Comparison of ENCODE assay signal across 16 mouse cellular contexts in genomic region chr4:133109335-133109801, GRCm38 (mm10). TPM values are rescaled to one million over a fixed set of nuclear protein-coding genes. Genes with fewer than 3 reads are reported as not detected.
DNase-seq lines count a peak whose midpoint lies in the region; ATAC-seq and TF ChIP-seq lines count a peak whose summit lies in the region.
"Had no signal": no experiment of that assay in that cellular context is flagged by ENCODE, and none has a peak within 500 bp of the region (broad histone marks: within the 10 kb centered on the region; RNA-seq: fewer than 3 reads in every experiment).

No protein-coding gene starts in this region.

- peaks cover 25% of the 10 kb centered on the region for H3K4me1 ChIP-seq in heart, embryonic 13.5 days
- H3K4me1 ChIP-seq in ES-E14 (ENCODE audit: control insufficient read depth in 2 of 2, insufficient read depth in 2 of 2, low read length in 2 of 2, poor library complexity in 1 of 2): peaks cover 12 to 31% of the 10 kb centered on the region in 2 experiments
- H3K4me1 ChIP-seq: midbrain, embryonic 13.5 days had no signal

- H3K36me3 ChIP-seq in heart, embryonic 13.5 days: 0 out of 2 replicates have a peak, but pooled peaks cover 8% of the 10 kb centered on the region
- H3K36me3 ChIP-seq in ES-E14 (ENCODE audit: control insufficient read depth, insufficient read depth, low read length, poor library complexity, severe bottlenecking): no peaks in the 10 kb centered on the region
- H3K36me3 ChIP-seq: liver, embryonic 12.5 days; midbrain, embryonic 13.5 days had no signal

- H3K4me3 ChIP-seq in heart, embryonic 13.5 days: no peak overlapping the region
- H3K4me3 ChIP-seq in ES-E14 (ENCODE audit: insufficient read depth in 1 of 2, low read depth in 1 of 2, low read length in 2 of 2, poor library complexity in 1 of 2, severe bottlenecking in 1 of 2): peak overlapping the region in 1 of 2 experiments; percentile 27; a peak in 1 of 4 replicates
- H3K4me3 ChIP-seq: liver, embryonic 12.5 days; midbrain, embryonic 13.5 days had no signal

- H3K9me3 ChIP-seq in heart, embryonic 13.5 days: no peaks in the 10 kb centered on the region
- no peaks in the 10 kb centered on the region for H3K9me3 ChIP-seq in ES-E14 (ENCODE audit: control insufficient read depth, insufficient read depth, low read depth, low read length)
- H3K9me3 ChIP-seq: liver, embryonic 12.5 days; midbrain, embryonic 13.5 days had no signal

- 0 out of 2 replicates have a peak overlapping the region, but pooled peaks have one; percentile 74 for H3K27ac ChIP-seq in heart, embryonic 13.5 days (replicated peaks)
- peak overlapping the region; percentile 88; the same call in 1 of the 2 replicates for H3K27ac ChIP-seq in ES-E14 (ENCODE audit: insufficient read depth, low read depth, low read length, poor library complexity, severe bottlenecking)
- H3K27ac ChIP-seq: liver, embryonic 12.5 days; midbrain, embryonic 13.5 days had no signal

- no peak for DNase-seq in heart, adult 11 months
- peak; percentile 45 for DNase-seq in 3T3-L1 (ENCODE audit: low read depth, low spot score)
- DNase-seq in ES-E14 (ENCODE audit: low read depth, low spot score): no peak
- no peak for DNase-seq in embryo, embryonic 10.5 days (ENCODE audit: low spot score)
- DNase-seq in kidney, adult 8-10 months: no peak
- DNase-seq in embryo, embryonic 10 days (ENCODE audit: low spot score): no peak
- DNase-seq: adrenal gland, adult 2 months; forebrain, postnatal 0 days; right cerebral cortex, postnatal 25 days; thymus, postnatal 14 days had no signal

- H3K4me2 ChIP-seq in heart, embryonic 13.5 days: no peak overlapping the region
- H3K4me2 ChIP-seq: liver, embryonic 12.5 days; midbrain, embryonic 13.5 days had no signal

- in situ Hi-C loops in ES-E14 (cut with MboI; ENCODE audit: low sequenced_read_pairs in 2 of 2, unreplicated experiment in 2 of 2): no loop called here

- WGBS in heart, embryonic 13.5 days: 80% methylated on average over 5 of the region's 5 CpGs

- H3K27me3 ChIP-seq in heart, embryonic 13.5 days (replicated peaks): no peaks in the 10 kb centered on the region
- H3K27me3 ChIP-seq: liver, embryonic 12.5 days; midbrain, embryonic 13.5 days; Patski had no signal

- ATAC-seq in heart, embryonic 13.5 days (ENCODE audit: extremely low read depth, insufficient number of reproducible peaks, low FRiP score, low TSS enrichment): no peak
- 0 out of 2 replicates have a peak, but pooled peaks have one; percentile 28 for ATAC-seq in granulocyte monocyte progenitor cell, adult 5-6 weeks (replicated peaks; ENCODE audit: poor library complexity, severe bottlenecking)
- ATAC-seq: forebrain, postnatal 0 days; inflammation-experienced regulatory T-cells, adult 6 months; liver, embryonic 12.5 days; midbrain, embryonic 13.5 days; Patski had no signal

- no peak overlapping the region for H3K9ac ChIP-seq in heart, embryonic 13.5 days
- H3K9ac ChIP-seq in ES-E14 (ENCODE audit: insufficient read depth, low read depth, low read length, poor library complexity, severe bottlenecking): peak overlapping the region; percentile 62; the same call in 1 of the 2 replicates
- H3K9ac ChIP-seq: forebrain, postnatal 0 days; liver, embryonic 12.5 days; midbrain, embryonic 13.5 days had no signal

TF ChIP-seq in ES-E14, 5 proteins besides CTCF, POLR2A, EP300 and RAD21:
- TF ChIP-seq ZNF384 (IDR thresholded peaks at IDR 0.05; ENCODE audit: low read depth, low read length): no peak
- no peak for TF ChIP-seq CHD2 (IDR thresholded peaks at IDR 0.05; ENCODE audit: low read depth, low read length)
- no peak for TF ChIP-seq MAFK (IDR thresholded peaks at IDR 0.05; ENCODE audit: insufficient read depth, low read depth, low read length)
- TF ChIP-seq ZC3H11A (IDR thresholded peaks at IDR 0.05; ENCODE audit: borderline replicate concordance, low read depth, low read length): no peak
- no peak for TF ChIP-seq HCFC1 (IDR thresholded peaks at IDR 0.05; ENCODE audit: borderline replicate concordance, insufficient read depth, low read length)

RNA-seq across cellular contexts. Expression of gene Wasf2, which starts 20.9 kb away (rescaled TPM):
- polyA plus RNA-seq in heart, embryonic 13.5 days (2015; fragmentation: Nextera tagmentation; extraction: Ambion mirVana): 64.6 and 72.7 TPM in 2 replicates
- 31.8 and 32.3 TPM in 2 replicates for total RNA-seq in ES-E14 (2012; rRNA removed)
- total RNA-seq in granulocyte monocyte progenitor cell, adult 5-6 weeks (2014; fragmentation: Nextera tagmentation): 109 and 147 TPM in 2 replicates
- total RNA-seq in granulocyte monocyte progenitor cell, adult 5-6 weeks (2017): 34.1 and 37.3 TPM in 2 replicates
